Mouse (Mus musculus) thymus, postnatal 10 days (tissue): ENCODE measurements at regions not wholly inside any gene's neighbourhood (a gene's known extent, or its start where the extent isn't known, plus 50 kb on each side); places are given as distances from the start of the nearest gene placed in this dataset.

Experiments
- DNase-seq, 2 experiments: peaks; one replicate each; pipeline ENCODE4 v3.0.0; 2021; ENCODE audit warnings: low spot score in 2 of 2

- no peak for DNase-seq
Observed at GRCm38 (mm10) chr2:50642198-50642597, 345.6 kb upstream of the Mmadhc start.

GRCm38 (mm10) chr2:50635896-50636295 lies 339.3 kb upstream of the Mmadhc start:
- DNase-seq = no peak

DNA sequence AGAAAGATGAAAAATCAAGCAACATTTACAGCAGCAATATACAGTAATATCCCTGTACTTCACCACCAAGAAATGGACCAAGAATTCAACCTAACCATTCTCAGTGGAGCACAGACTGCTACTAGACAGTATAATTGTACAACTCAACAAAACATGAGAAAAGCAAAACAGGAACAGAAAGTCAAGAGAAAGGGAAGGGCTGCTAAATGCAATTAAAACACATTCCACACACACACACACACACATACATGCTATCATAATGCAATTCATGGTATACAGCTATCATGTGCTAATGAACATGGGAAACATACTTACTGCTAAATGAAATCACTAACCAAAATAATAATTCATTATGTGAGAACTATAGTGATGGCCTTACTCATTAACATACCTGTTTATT lies 335.2 kb upstream of the Mmadhc start:
- no peak for DNase-seq

DNA sequence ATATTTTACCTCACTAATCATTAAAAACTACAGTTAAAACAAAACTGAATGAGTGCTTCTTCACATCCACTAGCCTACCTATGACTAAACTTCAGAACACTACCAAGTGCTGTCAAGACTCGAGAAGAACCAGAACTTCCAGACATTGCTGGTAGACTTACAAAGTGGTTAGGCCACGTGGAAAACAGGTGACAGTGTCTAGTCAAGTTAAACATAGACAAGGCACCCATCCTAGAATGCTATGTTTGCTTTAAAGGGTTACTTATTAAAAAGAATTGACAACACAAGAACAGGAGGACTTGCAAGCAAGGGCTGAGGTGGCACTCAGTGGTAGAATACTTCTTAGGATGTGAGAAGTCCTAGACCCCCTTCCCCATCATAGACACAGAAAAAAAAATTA lies 330.9 kb upstream of the Mmadhc start:
- no peak for DNase-seq

DNA sequence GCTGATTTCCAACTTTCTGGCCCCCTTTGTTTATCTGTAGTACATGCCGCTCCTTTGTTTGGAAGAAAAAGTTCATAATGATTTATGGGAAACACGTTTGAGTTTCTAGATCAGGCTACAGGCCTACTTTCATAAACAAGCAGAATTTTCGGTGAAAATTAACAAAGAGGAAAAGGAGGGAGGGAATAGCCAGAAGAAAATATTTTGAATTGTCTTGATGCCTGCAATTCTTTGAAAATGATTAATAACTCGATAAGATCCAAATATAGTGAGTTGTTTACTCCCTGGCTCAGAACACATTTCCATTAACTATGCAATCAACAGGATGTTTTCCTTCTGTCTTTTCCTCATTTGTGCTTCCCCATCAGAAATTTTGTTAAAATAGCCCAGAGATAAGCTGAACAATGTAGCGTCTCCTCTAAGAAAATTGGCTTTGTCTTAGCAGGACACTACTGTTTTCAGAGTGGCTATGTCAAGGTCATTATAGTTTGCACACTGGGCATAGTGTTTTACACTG lies 328.7 kb upstream of the Mmadhc start:
- no peak for DNase-seq

DNA sequence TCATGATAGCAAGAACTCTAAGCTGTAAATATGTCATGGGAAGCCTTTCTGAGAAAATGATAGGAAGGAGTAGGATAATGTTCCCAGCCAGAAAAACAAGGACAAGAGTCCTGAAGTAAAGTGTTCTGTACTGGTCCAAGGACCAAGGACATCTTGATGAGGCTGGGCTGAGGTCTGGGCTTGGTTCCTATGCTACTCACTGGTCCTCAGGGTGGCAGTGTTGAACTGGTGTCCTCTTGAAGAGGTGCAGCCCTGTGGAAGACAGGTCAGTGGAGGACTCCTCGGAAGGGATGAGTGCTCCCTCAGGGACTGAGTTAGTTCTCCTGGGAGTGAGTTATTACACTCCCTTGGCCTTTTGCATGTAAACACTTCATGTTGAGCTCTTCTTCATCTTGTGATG lies 312.5 kb upstream of the Mmadhc start:
- DNase-seq = no peak

DNA sequence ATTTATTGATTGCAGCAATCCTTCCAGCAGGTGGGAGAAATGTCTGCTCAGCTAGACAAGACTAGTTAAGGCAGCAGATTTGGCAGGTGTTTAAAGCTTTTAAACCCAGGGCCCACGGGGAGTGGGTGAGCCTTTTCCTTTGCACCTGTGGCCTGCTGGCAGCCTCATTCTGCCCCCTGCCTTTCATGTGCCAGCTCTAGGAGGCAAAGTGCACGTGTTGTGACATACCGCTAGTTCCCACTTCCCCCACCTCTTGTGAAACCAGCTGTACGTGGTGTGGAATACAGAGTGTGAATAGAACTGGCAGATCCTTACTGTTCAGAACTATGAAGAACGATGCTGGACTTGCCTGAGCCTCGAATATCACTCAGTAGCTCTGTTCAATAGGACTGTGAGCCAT lies 292.6 kb upstream of the Mmadhc start:
- DNase-seq = peak; percentile 76 to 83

DNA sequence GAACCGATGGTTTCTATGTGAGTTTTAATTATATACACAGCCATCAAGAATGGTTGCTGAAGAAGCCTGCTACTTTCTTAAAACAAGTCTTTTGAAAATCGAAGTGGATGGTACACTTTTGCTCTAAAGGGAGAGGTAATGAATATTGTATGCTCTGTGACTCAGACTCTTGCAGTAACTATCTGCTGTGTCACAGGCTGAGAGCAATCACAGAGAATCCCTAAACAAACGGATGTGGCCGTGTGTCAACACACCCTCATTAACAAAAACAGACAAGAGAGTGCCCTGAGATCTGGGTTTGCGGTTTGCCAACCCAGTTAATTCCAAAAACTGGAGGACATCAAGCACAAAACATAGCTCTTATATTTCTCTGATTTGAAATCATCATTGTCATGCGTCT lies 292.1 kb upstream of the Mmadhc start:
- DNase-seq = no peak

GRCm38 (mm10) chr2:50586321-50587050 lies 289.9 kb upstream of the Mmadhc start:
- DNase-seq = no peak

- no peak for DNase-seq
Observed at GRCm38 (mm10) chr2:50579620-50580019, 283.0 kb upstream of the Mmadhc start.

GRCm38 (mm10) chr2:50578278-50579043 lies 281.9 kb upstream of the Mmadhc start:
- no peak for DNase-seq

GRCm38 (mm10) chr2:50577736-50578135 lies 281.1 kb upstream of the Mmadhc start:
- no peak for DNase-seq

DNA sequence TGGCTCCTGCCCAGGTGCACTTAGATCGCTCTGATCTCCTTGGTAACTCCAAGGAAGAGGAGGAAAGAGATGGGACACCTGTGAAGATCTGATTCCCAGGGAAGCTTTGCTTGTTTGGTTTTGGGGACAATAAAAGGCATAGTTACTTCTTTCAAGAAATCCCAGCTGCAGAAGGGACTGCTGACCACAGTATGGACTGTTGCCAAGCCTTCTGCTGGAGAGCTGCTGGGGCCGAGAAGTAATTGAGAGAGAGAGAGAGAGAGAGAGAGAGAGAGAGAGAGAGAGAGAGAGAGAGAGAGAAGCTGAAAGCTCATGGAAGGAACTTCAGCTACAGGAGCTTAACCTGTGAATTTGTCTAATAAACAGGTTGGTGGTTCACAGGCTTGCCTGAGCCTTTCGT lies 276.9 kb upstream of the Mmadhc start:
- DNase-seq = no peak

GRCm38 (mm10) chr2:50571021-50571420 lies 274.4 kb upstream of the Mmadhc start:
- no peak for DNase-seq

GRCm38 (mm10) chr2:50569502-50570285 lies 273.1 kb upstream of the Mmadhc start:
- no peak for DNase-seq

DNA sequence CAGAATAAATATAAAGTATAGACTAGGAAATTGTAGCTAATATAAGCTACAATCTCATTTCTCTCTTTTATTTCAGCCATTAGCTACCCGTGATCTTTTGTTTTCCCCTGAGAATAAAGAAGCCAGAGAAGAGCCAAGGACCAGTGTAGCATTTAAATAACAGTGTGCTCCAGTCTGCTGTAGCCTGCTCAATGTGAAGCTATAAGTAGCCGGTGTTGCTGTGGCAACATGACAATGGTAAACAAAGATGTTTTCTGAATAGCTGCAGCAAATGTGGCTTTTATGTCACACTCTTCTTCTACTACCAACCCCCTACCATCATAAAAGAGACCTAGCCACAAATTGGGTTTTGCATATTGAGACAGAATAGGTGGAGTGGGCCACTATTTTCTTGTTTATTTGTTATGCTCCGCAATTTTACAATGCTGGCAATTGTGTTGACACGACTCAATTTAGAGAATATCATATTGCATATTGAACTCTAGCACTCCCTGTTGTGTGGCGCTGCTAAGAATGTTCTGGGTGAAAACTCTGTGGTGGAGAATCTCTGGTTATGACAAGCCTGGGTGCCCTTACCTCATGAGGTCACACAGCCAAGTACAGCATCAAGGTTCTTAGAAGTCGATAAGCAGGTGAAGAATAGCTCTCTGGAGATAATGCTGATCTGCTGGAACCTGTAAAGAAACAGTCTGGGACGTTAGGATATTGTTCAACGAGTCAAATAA lies 272.3 kb upstream of the Mmadhc start:
- DNase-seq = no peak

- DNase-seq = no peak
Observed at GRCm38 (mm10) chr2:50567542-50567941, 270.9 kb upstream of the Mmadhc start.

DNA sequence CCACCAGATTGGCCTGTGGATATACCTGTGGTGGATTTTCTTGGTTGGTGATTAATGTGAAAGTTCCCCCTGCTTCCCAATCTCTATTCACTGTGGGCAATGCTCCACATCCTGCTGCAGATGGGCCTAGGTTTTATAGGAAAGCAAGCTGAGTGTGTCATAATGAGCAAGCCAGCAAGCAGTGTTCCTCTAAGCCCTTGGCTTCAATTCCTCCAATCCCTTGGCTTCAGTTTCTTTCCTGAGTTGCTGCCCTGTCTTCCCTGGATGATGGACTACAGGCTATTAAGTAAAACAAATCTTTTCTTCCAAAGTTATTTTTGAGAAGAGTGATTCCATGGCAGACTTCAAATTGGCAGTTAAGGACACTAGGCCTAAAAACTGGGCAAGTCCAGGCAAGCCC lies 257.4 kb upstream of the Mmadhc start:
- DNase-seq = no peak

DNA sequence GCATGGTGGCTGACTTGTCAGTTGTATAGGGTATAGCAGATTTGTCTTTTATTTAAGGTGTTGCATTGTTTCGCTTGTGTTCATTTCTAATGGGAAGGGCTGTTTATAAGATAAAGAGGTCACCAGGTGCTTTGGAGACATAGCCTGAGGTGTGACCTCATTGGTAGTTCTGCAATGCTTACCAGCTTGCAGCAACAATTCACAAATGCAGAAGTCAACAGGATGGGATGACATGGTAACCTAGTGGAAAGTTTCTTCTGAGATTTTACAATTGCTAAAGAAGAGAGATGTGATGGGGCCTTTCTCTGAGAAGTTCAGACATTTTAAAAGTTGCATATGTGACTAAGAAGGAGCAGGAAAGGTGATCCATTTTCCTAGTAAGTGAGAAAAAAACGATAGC lies 255.8 kb upstream of the Mmadhc start:
- no peak for DNase-seq

GRCm38 (mm10) chr2:50549871-50550270 lies 253.3 kb upstream of the Mmadhc start:
- no peak for DNase-seq

- no peak for DNase-seq
Observed at GRCm38 (mm10) chr2:50539741-50540441, 243.3 kb upstream of the Mmadhc start.
